Mouse (Mus musculus): ENCODE measurements around the gene Ggps1. TPM values are rescaled to one million over a fixed set of nuclear protein-coding genes. Genes with fewer than 3 reads are reported as not detected.

Ggps1 gene
- 46.7 and 53.9 TPM in 2 replicates for polyA plus RNA-seq (2015; fragmentation: Nextera tagmentation; extraction: Ambion mirVana)

GRCm38 (mm10) chr13:14063013-14063941, at the start of gene Ggps1, which contains the start of gene Arid4b:
TSS of gene Ggps1 (minus strand) at chr13:14063488.
TSS of gene Arid4b (plus strand) at chr13:14063232.

DNA sequence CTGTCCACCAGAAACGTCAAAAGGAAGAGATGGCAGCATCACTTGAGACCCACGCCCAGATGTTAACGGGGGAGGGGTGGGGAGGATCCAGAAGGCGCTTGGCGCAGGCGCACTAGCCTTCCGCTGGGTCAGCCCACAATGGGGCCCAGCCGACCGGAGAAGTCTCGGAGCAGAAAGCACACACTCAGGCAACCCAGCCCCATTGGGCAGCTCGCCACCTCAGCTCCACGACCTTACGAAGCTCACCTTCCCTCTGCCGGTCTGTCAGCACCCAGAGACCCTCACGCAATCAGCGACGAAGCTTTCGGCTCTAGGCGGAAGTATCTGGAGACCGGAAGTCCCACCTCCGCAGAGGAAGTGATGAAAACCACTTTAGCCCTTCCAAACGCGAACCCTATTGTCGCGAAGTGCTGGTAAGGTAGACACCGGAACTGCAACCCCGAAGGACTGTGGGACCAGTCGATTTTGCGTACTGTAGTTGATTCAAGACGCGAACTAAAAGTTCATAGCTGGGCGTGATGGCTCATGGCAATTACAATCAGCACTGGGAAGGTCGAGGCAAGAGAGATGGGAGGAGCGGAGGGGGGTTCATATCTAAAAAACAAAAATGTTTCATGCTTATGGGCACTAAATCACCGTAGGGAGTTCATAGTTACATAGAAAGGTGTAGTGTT, 23.9 kb downstream of the Ggps1 start, which contains the start of gene Tbce:
Tbce (minus strand) TSS at position 347 of the 674 bp plus-strand sequence.

Other genes with a start within 250 kb of the Ggps1 start
- 9.2 and 14.0 TPM in 2 replicates for gene B3galnt2, start 109.0 kb downstream of the Ggps1 start, polyA plus RNA-seq (2015; fragmentation: Nextera tagmentation; extraction: Ambion mirVana)
- gene Tbce, start 23.9 kb downstream of the Ggps1 start, polyA plus RNA-seq (2015; fragmentation: Nextera tagmentation; extraction: Ambion mirVana), result 55.2 and 57.2 TPM in 2 replicates
- gene Arid4b, start 256 bp downstream of the Ggps1 start, polyA plus RNA-seq (2015; fragmentation: Nextera tagmentation; extraction: Ambion mirVana), result 35.5 and 44.5 TPM in 2 replicates

Data from adrenal gland, postnatal 0 days (tissue).